Mouse (Mus musculus) heart, postnatal 4 days (tissue): ENCODE measurements around the gene Tmem123. TPM values are rescaled to one million over a fixed set of nuclear protein-coding genes. Genes with fewer than 3 reads are reported as not detected.
A peak's percentile ranks its signal among the peaks of the same experiment; 100 is the strongest.

ENCODE experiments used
- DNase-seq: peaks from one replicate; pipeline ENCODE4 v3.0.0; 2021
- total RNA-seq, 2 experiments: library from RNA; stranded (reverse); gene quantifications; 2 replicates each; pipeline ENCODE4 v1.2.3; 2021

Gene Tmem123
- 10 to 100 TPM; 62.0 to 67.2 TPM for total RNA-seq

GRCm38 (mm10) chr9:7763614-7764300 is at the start of gene Tmem123:
TSS of gene Tmem123 (plus strand) at chr9:7764041.
- peak; percentile 100 for DNase-seq

- DNase-seq = peak; percentile 40
Observed at GRCm38 (mm10) chr9:7714062-7714907, 49.6 kb upstream of the Tmem123 start.

- DNase-seq = no peak
Observed at GRCm38 (mm10) chr9:7714908-7715175, 49.0 kb upstream of the Tmem123 start.

- no peak for DNase-seq
Observed at GRCm38 (mm10) chr9:7721543-7721942, 42.3 kb upstream of the Tmem123 start.

GRCm38 (mm10) chr9:7728997-7729396 is 34.8 kb upstream of the Tmem123 start:
- no peak for DNase-seq

GRCm38 (mm10) chr9:7742696-7743095 is 21.1 kb upstream of the Tmem123 start:
- no peak for DNase-seq

GRCm38 (mm10) chr9:7744156-7744555 is 19.7 kb upstream of the Tmem123 start:
- no peak for DNase-seq

- no peak for DNase-seq
Observed at GRCm38 (mm10) chr9:7748881-7749280, 15.0 kb upstream of the Tmem123 start.

GRCm38 (mm10) chr9:7749537-7749936 is 14.3 kb upstream of the Tmem123 start:
- DNase-seq = no peak

GRCm38 (mm10) chr9:7755889-7756423 is 7.9 kb upstream of the Tmem123 start:
- DNase-seq = no peak

GRCm38 (mm10) chr9:7761906-7762455 is 1.9 kb upstream of the Tmem123 start:
- DNase-seq = no peak

GRCm38 (mm10) chr9:7762741-7763140 is 1.1 kb upstream of the Tmem123 start:
- no peak for DNase-seq

GRCm38 (mm10) chr9:7764463-7764871 is 626 bp downstream of the Tmem123 start:
- peak; percentile 54 for DNase-seq

- no peak for DNase-seq
Observed at GRCm38 (mm10) chr9:7765236-7765635, 1.4 kb downstream of the Tmem123 start.

GRCm38 (mm10) chr9:7766582-7766981 is 2.7 kb downstream of the Tmem123 start:
- no peak for DNase-seq

GRCm38 (mm10) chr9:7767526-7767925 is 3.7 kb downstream of the Tmem123 start:
- DNase-seq = no peak

- DNase-seq = peak; percentile 26
Observed at GRCm38 (mm10) chr9:7769081-7769480, 5.2 kb downstream of the Tmem123 start.

GRCm38 (mm10) chr9:7769491-7769890 is 5.7 kb downstream of the Tmem123 start:
- no peak for DNase-seq

GRCm38 (mm10) chr9:7772361-7772760 is 8.5 kb downstream of the Tmem123 start:
- no peak for DNase-seq

GRCm38 (mm10) chr9:7772773-7773454 is 9.1 kb downstream of the Tmem123 start:
- no peak for DNase-seq

- DNase-seq = no peak
Observed at GRCm38 (mm10) chr9:7773686-7774085, 9.8 kb downstream of the Tmem123 start.

GRCm38 (mm10) chr9:7774538-7774937 is 10.7 kb downstream of the Tmem123 start:
- DNase-seq = no peak

GRCm38 (mm10) chr9:7775011-7775410 is 11.2 kb downstream of the Tmem123 start:
- DNase-seq = no peak
